Mouse (Mus musculus) activated CD4-positive, CD25-positive, alpha-beta regulatory T cell, adult 9 weeks (primary cell): Measurements from ENCODE around the gene Gm4559. TPM values are rescaled to one million over a fixed set of nuclear protein-coding genes. Genes with fewer than 3 reads are reported as not detected.

Experiments
- polyA plus RNA-seq: library from polyadenylated mRNA; unstranded; fragments of 100-300 nt; shearing (Covaris generic); gene quantifications from one replicate; pipeline ENCODE4 v1.2.1, GENCODE M21; 2017

Gm4559 gene
- polyA plus RNA-seq = not detected

DNA sequence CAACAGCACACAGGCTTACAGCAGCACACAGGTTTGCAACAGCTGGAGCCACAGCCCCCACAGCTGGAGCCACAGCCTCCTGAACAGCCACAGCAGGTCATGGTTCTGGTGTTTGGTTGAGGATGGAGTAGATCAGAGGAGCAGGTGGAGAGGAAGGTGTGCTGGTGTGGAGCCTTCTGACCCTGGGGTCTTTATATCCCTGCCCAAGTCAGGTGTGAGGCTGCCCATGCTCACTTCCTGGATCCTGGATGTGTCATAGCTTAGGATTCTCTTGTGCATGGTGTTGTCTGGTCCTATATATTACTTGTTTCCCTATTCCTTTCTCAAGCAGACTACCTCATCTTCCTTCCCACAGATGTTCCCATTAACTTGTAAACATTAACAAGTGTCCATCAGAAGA, at the start of gene Gm4559:
Gm4559 (minus strand) TSS at position 101 of the 400 bp plus-strand sequence.

DNA sequence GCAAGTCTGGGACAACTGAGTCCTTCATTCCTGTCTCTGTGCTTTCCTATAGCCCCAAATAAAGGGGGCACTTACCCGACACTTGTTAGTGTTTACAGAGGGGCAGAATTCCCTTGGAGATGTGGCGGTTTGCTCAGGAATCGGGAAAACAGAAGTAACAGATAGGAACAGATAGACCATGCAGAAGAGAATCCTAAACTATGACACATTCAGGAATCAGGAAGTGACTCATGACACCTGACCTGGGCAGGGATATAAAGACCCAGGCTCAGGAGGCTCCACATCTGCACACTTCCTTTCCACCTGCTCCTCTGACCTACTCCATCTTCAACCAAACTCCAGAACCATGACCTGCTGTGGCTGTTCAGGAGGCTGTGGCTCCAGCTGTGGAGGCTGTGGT, 29.1 kb upstream of the Gm4559 start, which contains the start of gene Krtap5-4:
Krtap5-4 (plus strand) TSS at position 301 of the 400 bp plus-strand sequence.

DNA sequence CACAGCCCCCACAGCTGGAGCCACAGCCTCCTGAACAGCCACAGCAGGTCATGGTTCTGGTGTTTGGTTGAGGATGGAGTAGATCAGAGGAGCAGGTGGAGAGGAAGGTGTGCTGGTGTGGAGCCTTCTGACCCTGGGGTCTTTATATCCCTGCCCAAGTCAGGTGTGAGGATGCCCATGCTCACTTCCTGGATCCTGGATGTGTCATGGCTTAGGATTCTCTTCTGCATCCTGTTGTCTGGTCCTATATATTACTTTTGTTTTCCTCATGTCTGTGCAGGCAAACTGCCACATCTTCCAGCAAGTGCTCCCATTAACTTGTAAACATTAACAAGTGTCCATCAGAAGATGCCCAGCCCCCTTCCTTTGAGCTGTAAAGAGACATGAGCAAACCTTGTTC, 22.9 kb upstream of the Gm4559 start, which contains the start of gene Krtap5-1:
Krtap5-1 (minus strand) TSS at position 101 of the 400 bp plus-strand sequence.

DNA sequence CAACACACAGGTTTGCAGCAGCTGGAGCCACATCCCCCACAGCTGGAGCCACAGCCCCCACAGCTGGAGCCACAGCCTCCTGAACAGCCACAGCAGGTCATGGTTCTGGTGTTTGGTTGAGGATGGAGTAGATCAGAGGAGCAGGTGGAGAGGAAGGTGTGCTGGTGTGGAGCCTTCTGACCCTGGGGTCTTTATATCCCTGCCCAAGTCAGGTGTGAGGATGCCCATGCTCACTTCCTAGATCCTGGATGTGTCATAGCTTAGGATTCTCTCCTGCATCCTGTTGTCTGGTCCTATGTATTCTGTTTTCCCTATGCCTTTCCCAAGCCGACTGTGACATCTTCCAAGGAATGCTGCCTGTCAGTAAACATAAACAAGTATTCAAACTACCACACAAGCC, 15.9 kb downstream of the Gm4559 start, which contains the start of gene Gm2431:
Gm2431 (minus strand) TSS at position 101 of the 400 bp plus-strand sequence.

DNA sequence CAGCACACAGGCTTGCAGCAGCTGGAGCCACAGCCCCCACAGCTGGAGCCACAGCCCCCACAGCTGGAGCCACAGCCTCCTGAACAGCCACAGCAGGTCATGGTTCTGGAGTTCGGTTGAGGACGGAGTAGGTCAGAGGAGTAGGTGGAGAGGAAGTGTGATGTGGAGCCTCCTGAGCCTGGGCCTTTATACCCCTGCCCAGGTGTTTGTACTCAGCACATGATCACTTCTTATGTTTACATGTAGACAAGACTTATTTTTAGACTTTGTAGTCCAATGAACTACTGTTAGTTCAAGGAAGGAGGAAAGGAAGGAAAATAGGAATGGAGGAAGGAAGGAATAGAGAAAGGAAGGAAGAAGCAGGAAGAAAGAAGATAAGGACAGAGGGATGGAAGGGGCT, 33.2 kb downstream of the Gm4559 start, which contains the start of gene Gm40460:
Gm40460 (minus strand) TSS at position 101 of the 400 bp plus-strand sequence.

DNA sequence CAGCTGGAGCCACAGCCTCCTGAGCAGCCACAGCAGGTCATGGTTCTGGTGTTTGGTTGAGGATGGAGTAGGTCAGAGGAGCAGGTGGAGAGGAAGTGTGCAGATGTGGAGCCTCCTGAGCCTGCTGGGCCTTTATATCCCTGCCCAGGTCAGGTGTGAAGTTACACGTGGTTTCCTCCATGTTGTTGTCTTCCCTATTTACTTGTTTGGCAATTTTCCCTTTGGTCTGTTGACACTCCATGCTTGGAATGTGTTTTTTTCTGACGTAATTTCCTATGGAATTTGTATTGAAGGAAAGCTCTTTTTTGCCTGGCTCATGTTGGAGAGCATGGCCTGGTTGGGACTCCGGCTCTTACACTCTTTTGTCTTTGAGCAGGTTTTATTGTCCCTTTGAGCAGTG, 44.3 kb downstream of the Gm4559 start, which contains the start of gene Krtap5-5:
Krtap5-5 (minus strand) TSS at position 101 of the 400 bp plus-strand sequence.

Other genes with a start within 250 kb of the Gm4559 start
- gene Mob2, start 213.3 kb downstream of the Gm4559 start, polyA plus RNA-seq = 79.6 TPM
- not detected for gene Dusp8, start 178.5 kb downstream of the Gm4559 start, polyA plus RNA-seq
- not detected for gene Gm45618, start 153.6 kb downstream of the Gm4559 start, polyA plus RNA-seq
- gene Gm39115, start 138.3 kb downstream of the Gm4559 start, polyA plus RNA-seq = not detected
- gene Gm45337, start 129.8 kb downstream of the Gm4559 start, polyA plus RNA-seq = not detected
- gene Gm29735, start 117.2 kb downstream of the Gm4559 start, polyA plus RNA-seq = not detected
- gene Gm4553, start 108.6 kb downstream of the Gm4559 start, polyA plus RNA-seq = not detected
- not detected for gene Krtap5-2, start 98.4 kb downstream of the Gm4559 start, polyA plus RNA-seq
- gene Gm10153, start 84.0 kb downstream of the Gm4559 start, polyA plus RNA-seq = not detected
- not detected for gene Krtap5-3, start 73.0 kb downstream of the Gm4559 start, polyA plus RNA-seq
- gene Gm7579, start 62.5 kb downstream of the Gm4559 start, polyA plus RNA-seq = not detected
- gene Krtap5-5, start 44.4 kb downstream of the Gm4559 start, polyA plus RNA-seq = not detected
- not detected for gene Gm40460, start 33.3 kb downstream of the Gm4559 start, polyA plus RNA-seq
- gene Gm2431, start 16.0 kb downstream of the Gm4559 start, polyA plus RNA-seq = not detected
- not detected for gene Krtap5-1, start 22.8 kb upstream of the Gm4559 start, polyA plus RNA-seq
- gene Krtap5-4, start 29.2 kb upstream of the Gm4559 start, polyA plus RNA-seq = not detected
- gene Ifitm10, start 99.4 kb upstream of the Gm4559 start, polyA plus RNA-seq = 2.3 TPM
- gene Gm49369, start 108.3 kb upstream of the Gm4559 start, polyA plus RNA-seq = not detected
- 417 TPM for gene Ctsd, start 113.7 kb upstream of the Gm4559 start, polyA plus RNA-seq
- not detected for gene Syt8, start 160.5 kb upstream of the Gm4559 start, polyA plus RNA-seq
- not detected for gene Tnni2, start 167.4 kb upstream of the Gm4559 start, polyA plus RNA-seq
- gene Lsp1, start 186.4 kb upstream of the Gm4559 start, polyA plus RNA-seq = 1,327 TPM
- gene Tnnt3, start 224.5 kb upstream of the Gm4559 start, polyA plus RNA-seq = 1.7 TPM